Mouse (Mus musculus) small intestine, adult 2 months (tissue): ENCODE results near the gene Lmx1b. TPM values are rescaled to one million over a fixed set of nuclear protein-coding genes. Genes with fewer than 3 reads are reported as not detected.

Experiments
- H3K27ac ChIP-seq: fragments of 200-500 bp; 2 replicates; pipeline ENCODE4 v1.5.1; 2012; ENCODE audit warnings: low read depth, low read length, control low read depth, inconsistent platforms; ENCODE audit not compliant: insufficient read depth
- H3K27me3 ChIP-seq: fragments of 200-500 bp; 2 replicates; pipeline ENCODE4 v1.6.1; 2012; ENCODE audit warnings: mild to moderate bottlenecking, moderate library complexity, low read length, inconsistent platforms; ENCODE audit not compliant: control insufficient read depth, insufficient read depth
- H3K36me3 ChIP-seq: fragments of 200-500 bp; 2 replicates; pipeline ENCODE4 v1.6.1; 2012; ENCODE audit warnings: mild to moderate bottlenecking, low read length, control low read depth, inconsistent platforms; ENCODE audit not compliant: control insufficient read depth, insufficient read depth
- H3K4me1 ChIP-seq: fragments of 200-500 bp; 2 replicates; pipeline ENCODE4 v1.6.1; 2012; ENCODE audit warnings: low read length, inconsistent platforms, mixed read lengths; ENCODE audit not compliant: control insufficient read depth, insufficient read depth, insufficient read length
- H3K4me3 ChIP-seq: fragments of 200-500 bp; 2 replicates; pipeline ENCODE4 v1.5.1; 2012; ENCODE audit warnings: low read depth, mild to moderate bottlenecking, control low read depth, inconsistent platforms, low read length, moderate library complexity
- CTCF ChIP-seq: fragments of 200-500 bp; IDR thresholded peaks from 2 replicates; pipeline ENCODE4 v1.5.1; 2012; ENCODE audit warnings: low read depth, mild to moderate bottlenecking, control low read depth, inconsistent platforms, low read length, moderate library complexity, mixed read lengths; ENCODE audit not compliant: insufficient replicate concordance, insufficient read length; ENCODE audit errors: extremely low read depth
- POLR2A ChIP-seq: fragments of 200-500 bp; IDR thresholded peaks from 2 replicates; pipeline ENCODE4 v1.6.1; 2012; ENCODE audit warnings: low read depth, mild to moderate bottlenecking, control low read depth, inconsistent platforms, low read length, moderate library complexity
- WGBS: fragments of 180-500 bp; shearing (Covaris S2); methylation state at CpG from one replicate; pipeline ENCODE4 v1.1.7; 2018; 5-methylcytosine and 5-hydroxymethylcytosine counted together
- polyA plus RNA-seq: library from polyadenylated mRNA; depleted of rRNA; stranded (reverse); fragments of >200 nt; gene quantifications from 2 replicates; pipeline ENCODE4 v1.2.3, GENCODE M21; 2012

Gene Lmx1b
- polyA plus RNA-seq, 1 experiment: 0.10 TPM

DNA sequence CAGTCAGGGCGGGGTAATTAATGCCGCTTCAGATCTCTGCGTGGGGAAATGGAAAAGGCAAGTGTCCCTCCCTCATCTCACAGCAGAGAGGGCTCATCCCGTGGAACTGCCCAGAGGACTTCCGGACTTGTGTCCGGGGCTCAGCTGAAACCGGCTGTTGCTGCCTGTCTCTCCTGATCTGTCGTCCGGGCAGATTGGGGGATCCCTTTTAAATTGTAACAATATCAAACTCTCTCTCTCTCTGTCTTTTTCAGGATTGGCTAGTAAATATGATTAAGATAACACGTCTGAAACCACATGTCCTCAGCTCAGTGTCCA is 13.3 kb downstream of the Lmx1b start:
- WGBS: 27% methylated on average over 10 of the region's 10 CpGs
- H3K4me1 ChIP-seq: no peaks in the 10 kb centered on the region
- no peak overlapping the region for H3K27ac ChIP-seq
- H3K4me3 ChIP-seq: no peak overlapping the region
- H3K36me3 ChIP-seq: no peaks in the 10 kb centered on the region
- TF ChIP-seq CTCF (no peak), POLR2A (no peak)
- peaks cover 44% of the 10 kb centered on the region for H3K27me3 ChIP-seq

DNA sequence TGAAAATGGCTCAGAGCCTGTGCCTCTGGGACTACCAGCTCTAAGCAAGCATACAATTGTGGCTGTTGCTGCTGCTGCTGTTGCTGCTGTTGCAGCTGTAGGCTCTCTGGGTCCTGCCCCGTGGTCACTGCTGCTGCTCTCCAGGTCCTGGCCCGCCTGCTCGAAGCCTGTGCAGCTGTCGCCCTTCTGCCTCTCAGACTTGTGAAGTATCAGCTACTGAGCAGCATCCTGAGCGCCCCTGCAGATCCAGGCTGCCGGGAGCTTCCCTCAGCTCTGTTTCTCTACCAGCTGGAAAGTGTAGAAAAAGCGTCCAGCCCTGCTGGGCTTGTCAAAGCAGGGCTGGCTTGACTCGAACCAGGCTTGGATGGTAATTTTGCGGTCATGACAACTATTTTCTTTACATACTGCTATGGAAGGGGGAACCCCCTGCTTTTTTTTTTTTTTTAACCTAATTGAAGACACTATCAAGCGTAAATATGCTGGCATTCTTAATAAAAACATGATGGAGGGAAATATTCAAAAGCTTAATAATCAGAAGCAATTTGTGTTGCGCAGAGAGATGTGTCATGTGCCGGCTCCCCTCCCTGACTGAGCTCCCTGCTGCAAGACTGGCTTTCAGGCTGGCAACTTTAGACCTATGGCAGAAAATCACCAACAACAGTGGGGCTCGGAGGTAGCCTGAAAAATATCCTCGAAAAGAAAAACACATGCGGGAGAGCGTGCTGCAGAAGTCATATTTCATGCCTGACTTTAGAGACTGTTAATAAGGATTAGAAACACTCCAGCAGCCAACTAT is 13.9 kb downstream of the Lmx1b start:
- no peaks in the 10 kb centered on the region for H3K4me1 ChIP-seq
- TF ChIP-seq POLR2A (no peak), CTCF (no peak)
- 46% methylated on average over 16 of the region's 16 CpGs for WGBS
- no peak overlapping the region for H3K4me3 ChIP-seq
- no peaks in the 10 kb centered on the region for H3K36me3 ChIP-seq
- peaks cover 38% of the 10 kb centered on the region for H3K27me3 ChIP-seq
- no peak overlapping the region for H3K27ac ChIP-seq

DNA sequence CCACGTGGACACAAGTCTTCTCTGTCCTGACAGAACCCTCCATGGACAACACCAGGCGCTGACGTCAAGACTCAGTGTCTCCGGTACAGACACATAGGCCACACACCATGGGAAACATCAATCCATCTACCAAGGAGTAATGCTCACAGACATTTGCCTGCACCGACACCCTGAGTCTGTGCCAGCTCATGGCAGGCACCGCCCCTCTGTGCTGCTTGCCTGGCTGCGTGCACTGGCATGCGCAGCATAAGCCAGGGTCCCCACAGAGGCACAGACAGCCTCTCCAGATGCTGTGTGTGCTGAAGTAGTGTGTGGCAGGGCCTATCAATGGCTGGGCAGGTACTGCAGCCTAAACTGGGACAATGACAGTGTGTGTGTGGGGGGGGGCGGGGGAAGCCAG is 22.6 kb downstream of the Lmx1b start:
- Histone ChIP-seq H3K36me3 (no peaks in the 10 kb centered on the region), H3K4me3 (no peak overlapping the region), H3K4me1 (peaks cover 4% of the 10 kb centered on the region), H3K27me3 (peaks cover 22% of the 10 kb centered on the region; the same call in 1 of the 2 replicates), H3K27ac (no peak overlapping the region)
- TF ChIP-seq POLR2A: no peak
- TF ChIP-seq CTCF: no peak
- WGBS: 55% methylated on average over 9 of the region's 9 CpGs

DNA sequence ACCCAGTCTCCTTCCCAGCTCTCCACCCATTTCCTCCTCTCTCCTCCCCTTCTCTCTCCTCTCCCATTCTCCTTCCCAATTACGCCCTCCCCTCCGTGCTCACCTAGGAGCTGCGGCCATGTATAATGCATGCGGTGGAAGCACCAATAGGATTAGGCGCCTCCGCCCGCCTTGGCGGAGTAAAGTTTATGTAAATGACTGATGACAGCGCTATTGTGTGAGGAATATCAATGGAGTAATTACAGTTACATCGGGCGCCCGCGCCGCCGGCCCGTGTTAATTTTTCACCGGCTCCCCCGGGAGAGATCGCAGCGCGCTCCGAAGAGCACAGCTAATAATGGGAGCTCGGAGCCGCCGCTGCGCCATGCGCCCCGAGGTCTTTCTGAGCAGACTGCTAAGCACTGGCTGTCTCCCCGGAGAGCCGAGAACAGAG is 23.9 kb downstream of the Lmx1b start:
- Histone ChIP-seq H3K36me3 (no peaks in the 10 kb centered on the region), H3K4me3 (peak overlapping the region; percentile 18), H3K27ac (no peak overlapping the region), H3K4me1 (peaks cover 4% of the 10 kb centered on the region), H3K27me3 (peaks cover 22% of the 10 kb centered on the region; the same call in 1 of the 2 replicates)
- TF ChIP-seq CTCF (no peak), POLR2A (no peak)
- WGBS: 2% methylated on average over 30 of the region's 30 CpGs

DNA sequence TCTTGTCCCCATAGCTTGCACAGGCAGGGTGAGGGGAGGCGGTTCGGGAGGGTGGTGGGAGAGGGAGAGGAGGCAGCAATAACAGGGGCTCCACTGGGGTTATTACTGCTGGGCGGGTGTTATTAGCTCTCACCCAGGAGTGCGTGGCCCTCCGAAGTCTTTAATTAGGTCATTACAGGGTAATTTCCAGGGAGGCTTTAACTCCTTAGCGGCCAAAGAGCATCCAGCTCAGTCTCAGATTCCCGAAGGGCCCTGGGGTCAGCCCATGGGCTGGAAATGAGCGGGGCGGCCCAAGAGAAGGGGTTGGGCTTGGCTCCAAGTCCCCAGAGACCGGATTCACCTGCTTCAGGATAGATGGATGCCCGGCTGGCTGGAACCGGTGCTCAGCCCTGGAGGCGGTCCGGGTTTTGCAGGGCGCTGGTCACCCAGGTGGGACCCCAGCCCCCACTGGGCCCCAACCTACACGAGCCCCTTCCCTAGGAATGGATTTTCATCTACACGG is 24.4 kb downstream of the Lmx1b start:
- H3K36me3 ChIP-seq: no peaks in the 10 kb centered on the region
- H3K27me3 ChIP-seq: peaks cover 22% of the 10 kb centered on the region; the same call in 1 of the 2 replicates
- peak overlapping the region; percentile 18 for H3K4me3 ChIP-seq
- 12% methylated on average over 17 of the region's 17 CpGs for WGBS
- peaks cover 4% of the 10 kb centered on the region for H3K4me1 ChIP-seq
- no peak for TF ChIP-seq POLR2A
- TF ChIP-seq CTCF: no peak
- no peak overlapping the region for H3K27ac ChIP-seq

DNA sequence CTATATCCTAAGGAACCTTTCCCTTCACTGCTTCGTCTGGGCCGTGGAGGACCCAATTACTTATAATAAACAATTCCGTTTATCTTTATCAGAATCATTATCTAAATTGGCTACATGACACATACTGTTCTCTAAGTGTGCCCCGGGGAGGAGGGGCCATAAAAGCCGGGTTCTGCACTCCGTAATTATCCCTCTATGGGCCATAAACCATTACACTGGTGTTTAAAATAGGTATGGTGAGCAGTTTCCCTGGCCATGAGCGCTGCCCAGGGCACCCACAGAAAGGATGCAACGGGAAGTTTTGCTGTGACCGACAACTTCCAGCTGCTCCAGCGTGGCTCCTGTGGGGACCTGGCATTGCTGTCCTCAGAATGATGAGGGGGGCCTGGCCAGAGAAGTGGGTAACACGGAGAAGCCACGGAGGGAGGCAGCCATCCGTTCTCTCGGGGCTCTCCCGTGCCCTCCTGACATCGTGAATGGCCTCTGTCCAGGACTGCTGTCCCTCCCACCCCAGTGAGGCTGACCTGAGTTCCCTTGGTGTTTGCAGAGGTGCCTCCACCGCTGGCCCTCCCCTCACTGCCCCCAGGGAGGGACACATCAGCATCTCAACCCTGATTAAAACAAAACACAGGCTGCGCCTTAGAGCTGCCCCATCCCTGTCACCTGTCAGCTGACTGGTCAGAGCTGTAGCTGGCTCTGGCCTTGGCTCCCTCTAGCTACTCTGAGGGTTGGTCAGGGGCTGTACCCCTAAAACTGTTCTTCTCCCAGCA is 34.6 kb downstream of the Lmx1b start:
- Histone ChIP-seq H3K4me1 (no peaks in the 10 kb centered on the region; the same call in 1 of the 2 replicates), H3K27ac (no peak overlapping the region), H3K36me3 (no peaks in the 10 kb centered on the region), H3K4me3 (no peak overlapping the region), H3K27me3 (peaks cover 10% of the 10 kb centered on the region)
- 6% methylated on average over 18 of the region's 18 CpGs for WGBS
- TF ChIP-seq CTCF (no peak), POLR2A (no peak)
